Mouse (Mus musculus) T-cell, adult 66 days (primary cell): Measurements from ENCODE around the gene Traf3ip2. TPM values are rescaled to one million over a fixed set of nuclear protein-coding genes. Genes with fewer than 3 reads are reported as not detected.

Experiments
- total RNA-seq, 2 experiments: library from RNA; stranded (reverse); gene quantifications; 3 replicates in 1 of 2; 4 replicates in 1 of 2; pipeline ENCODE4 v1.2.4; 2023

The Traf3ip2 gene
- total RNA-seq: 100 to 1,000 TPM in 1 of 2 experiments, 10 to 100 TPM in 1; 85.8 to 111 TPM

DNA sequence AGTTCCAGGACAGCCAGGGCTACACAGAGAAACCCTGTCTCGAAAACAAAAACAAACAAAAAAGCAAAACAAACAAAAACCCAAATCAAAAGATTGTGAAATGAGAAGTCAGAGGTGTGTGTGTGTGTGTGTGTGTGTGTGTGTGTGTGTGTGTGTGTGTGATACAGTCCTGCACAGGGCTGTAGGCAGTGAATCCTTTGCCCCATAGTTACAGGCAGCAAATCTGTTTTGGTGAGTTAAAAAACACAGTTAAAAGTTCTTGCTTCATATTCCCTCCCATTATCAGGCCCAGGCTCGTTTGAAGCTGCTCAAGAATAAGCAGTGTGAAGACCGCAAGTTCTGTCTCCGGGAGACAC is at the start of gene Traf3ip2:
Gene Traf3ip2 (plus strand): TSS at position 302 of the 356 bp plus-strand sequence.

Other genes starting within 250 kb of the Traf3ip2 start
- gene Fyn, start 244.1 kb upstream of the Traf3ip2 start, total RNA-seq: 100 to 1,000 TPM; 249 to 271 TPM
- gene Rev3l, start 119.2 kb downstream of the Traf3ip2 start, total RNA-seq: 10 to 100 TPM; 72.3 to 82.8 TPM